Mouse (Mus musculus): Measurements from ENCODE around the gene Rbks. TPM values are rescaled to one million over a fixed set of nuclear protein-coding genes. Genes with fewer than 3 reads are reported as not detected.
A peak's percentile ranks its signal among the peaks of the same experiment; 100 is the strongest.

The Rbks gene
- total RNA-seq, 1 experiment from 2014 or later: 16.8 TPM

- ATAC-seq (replicated peaks; ENCODE audit: low read depth, poor library complexity, severe bottlenecking): no peak
These were observed 67.4 kb downstream of the Rbks start for GRCm38 (mm10) chr5:31630064-31630463.

GRCm38 (mm10) chr5:31628555-31628954 lies 68.9 kb downstream of the Rbks start:
- ATAC-seq (replicated peaks; ENCODE audit: low read depth, poor library complexity, severe bottlenecking): no peak

GRCm38 (mm10) chr5:31627562-31628526 lies 69.6 kb downstream of the Rbks start:
- ATAC-seq (replicated peaks; ENCODE audit: low read depth, poor library complexity, severe bottlenecking): no peak

GRCm38 (mm10) chr5:31627117-31627516 lies 70.3 kb downstream of the Rbks start:
- ATAC-seq (replicated peaks; ENCODE audit: low read depth, poor library complexity, severe bottlenecking): no peak

GRCm38 (mm10) chr5:31620326-31620725 lies 77.1 kb downstream of the Rbks start:
- no peak for ATAC-seq (replicated peaks; ENCODE audit: low read depth, poor library complexity, severe bottlenecking)

DNA sequence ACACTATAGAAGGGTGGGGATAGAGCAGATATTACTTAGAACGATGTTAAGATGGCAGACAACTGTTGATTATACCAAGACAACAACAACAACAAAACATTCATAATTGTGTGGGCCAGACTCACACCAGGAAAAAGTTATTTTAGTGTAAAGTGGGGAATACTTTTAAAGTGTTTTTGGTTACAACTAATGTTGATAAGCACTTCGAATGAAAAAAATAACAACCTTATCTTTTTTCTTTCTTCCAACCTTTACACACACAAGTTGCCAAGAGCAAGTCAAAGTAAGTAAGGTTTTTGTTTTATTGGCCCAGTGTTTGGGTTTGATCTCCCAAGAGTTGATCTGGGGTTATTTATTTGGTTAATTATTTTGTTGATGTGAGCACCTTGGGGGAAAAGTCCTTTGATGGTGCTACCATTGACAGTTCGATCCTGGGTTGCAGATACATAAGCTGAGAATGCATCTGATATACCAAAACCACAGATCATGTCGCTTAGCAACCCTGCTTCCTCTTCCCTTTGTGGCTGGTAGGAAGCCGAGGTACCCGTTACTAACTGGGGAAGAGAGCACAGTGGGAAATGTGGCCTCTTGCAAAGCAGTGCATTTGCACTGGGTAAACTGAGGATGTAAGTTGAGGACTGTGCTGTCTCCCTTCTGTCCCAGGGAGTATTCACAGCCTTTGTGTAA lies 82.9 kb downstream of the Rbks start:
- ATAC-seq (replicated peaks; ENCODE audit: low read depth, poor library complexity, severe bottlenecking): peak; percentile 62

- peak; percentile 70 for ATAC-seq (replicated peaks; ENCODE audit: low read depth, poor library complexity, severe bottlenecking)
These were observed 83.6 kb downstream of the Rbks start for GRCm38 (mm10) chr5:31613852-31614286.

DNA sequence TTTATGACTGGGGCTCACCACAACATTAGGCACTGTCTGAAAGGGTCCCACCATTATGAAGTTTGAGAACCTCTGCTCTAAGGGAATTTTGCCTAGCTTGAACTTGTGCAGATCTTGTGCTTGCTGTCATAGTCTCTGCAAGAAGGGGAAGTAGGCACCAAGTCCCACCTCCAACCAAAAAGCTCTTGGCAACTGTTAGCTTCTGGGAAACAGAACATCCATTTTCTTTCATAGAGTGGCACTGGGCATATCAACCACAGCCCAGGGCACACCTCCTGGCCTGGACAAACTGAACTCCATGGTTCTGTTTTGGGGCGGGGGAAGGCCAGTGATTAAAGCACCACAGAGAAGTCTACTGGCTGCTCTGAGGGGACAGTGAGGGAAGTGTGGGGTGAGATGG lies 86.2 kb downstream of the Rbks start:
- ATAC-seq (replicated peaks; ENCODE audit: low read depth, poor library complexity, severe bottlenecking): no peak

GRCm38 (mm10) chr5:31610376-31611086 lies 86.9 kb downstream of the Rbks start:
- ATAC-seq (replicated peaks; ENCODE audit: low read depth, poor library complexity, severe bottlenecking): no peak

DNA sequence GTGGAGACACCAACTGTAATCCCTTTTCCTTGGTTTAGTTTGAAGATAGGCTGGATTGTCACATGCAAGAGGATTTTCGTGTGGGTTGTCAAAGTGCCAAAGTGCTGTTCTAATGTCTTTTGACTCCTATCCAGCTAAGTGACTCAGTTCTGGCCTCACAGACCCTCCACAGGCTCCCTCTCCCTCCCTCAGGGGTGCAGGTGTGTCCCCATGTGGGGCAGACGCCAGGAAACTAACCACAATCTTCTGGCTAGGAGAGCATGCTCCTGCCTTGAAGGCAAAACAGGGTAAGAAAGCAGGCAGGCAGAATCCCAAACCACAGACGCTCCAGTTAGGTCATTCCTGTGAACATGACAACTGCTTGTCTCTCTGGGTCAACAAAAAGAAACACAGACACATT lies 91.3 kb downstream of the Rbks start:
- no peak for ATAC-seq (replicated peaks; ENCODE audit: low read depth, poor library complexity, severe bottlenecking)

DNA sequence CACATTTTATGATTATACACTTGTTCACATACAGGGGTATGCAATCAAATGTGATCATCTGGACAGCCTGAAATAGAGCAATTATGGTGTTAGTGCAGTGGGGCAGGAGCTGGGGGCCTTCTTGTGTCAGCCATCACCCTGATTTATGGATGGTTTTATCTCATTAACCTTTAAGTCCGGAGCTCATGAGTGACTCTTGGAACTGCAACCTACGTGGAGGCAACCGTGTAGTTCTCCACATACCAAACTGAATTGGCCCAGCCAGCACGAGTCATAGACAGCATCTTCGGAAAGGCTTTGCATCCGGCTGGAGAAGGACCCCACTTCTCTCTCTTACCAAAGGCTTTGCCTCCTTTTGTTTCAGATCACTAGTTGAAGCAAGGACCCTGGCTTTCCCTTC lies 93.7 kb downstream of the Rbks start:
- no peak for ATAC-seq (replicated peaks; ENCODE audit: low read depth, poor library complexity, severe bottlenecking)

DNA sequence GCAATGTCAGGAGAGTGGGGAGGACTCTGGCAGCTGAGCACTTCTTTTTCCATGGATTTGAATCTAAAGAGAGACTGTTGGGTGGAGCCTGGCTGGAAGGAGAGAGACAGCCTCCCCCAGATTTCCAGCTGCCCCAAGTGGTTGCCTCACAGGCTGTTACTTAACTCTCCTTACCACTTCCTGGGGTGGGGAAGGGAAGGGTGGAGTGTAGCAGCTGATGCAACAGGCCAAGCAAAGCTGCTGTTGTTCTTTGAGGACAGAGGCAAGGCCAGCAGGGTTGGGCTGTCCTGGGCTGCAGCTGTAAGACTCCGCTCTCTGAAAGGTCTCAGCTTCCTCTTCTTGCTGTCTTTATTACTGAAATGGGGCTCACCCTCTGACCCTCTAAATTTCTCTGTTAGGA lies 95.0 kb downstream of the Rbks start:
- ATAC-seq (replicated peaks; ENCODE audit: low read depth, poor library complexity, severe bottlenecking): peak; percentile 95

GRCm38 (mm10) chr5:31601162-31601722 lies 96.2 kb downstream of the Rbks start:
- ATAC-seq (replicated peaks; ENCODE audit: low read depth, poor library complexity, severe bottlenecking): no peak

- no peak for ATAC-seq (replicated peaks; ENCODE audit: low read depth, poor library complexity, severe bottlenecking)
These were observed 98.3 kb downstream of the Rbks start for GRCm38 (mm10) chr5:31599161-31599560.

GRCm38 (mm10) chr5:31598579-31598978 lies 98.8 kb downstream of the Rbks start:
- ATAC-seq (replicated peaks; ENCODE audit: low read depth, poor library complexity, severe bottlenecking): no peak

GRCm38 (mm10) chr5:31598121-31598520 lies 99.3 kb downstream of the Rbks start:
- no peak for ATAC-seq (replicated peaks; ENCODE audit: low read depth, poor library complexity, severe bottlenecking)

- no peak for ATAC-seq (replicated peaks; ENCODE audit: low read depth, poor library complexity, severe bottlenecking)
These were observed 99.9 kb downstream of the Rbks start for GRCm38 (mm10) chr5:31597430-31597944.

DNA sequence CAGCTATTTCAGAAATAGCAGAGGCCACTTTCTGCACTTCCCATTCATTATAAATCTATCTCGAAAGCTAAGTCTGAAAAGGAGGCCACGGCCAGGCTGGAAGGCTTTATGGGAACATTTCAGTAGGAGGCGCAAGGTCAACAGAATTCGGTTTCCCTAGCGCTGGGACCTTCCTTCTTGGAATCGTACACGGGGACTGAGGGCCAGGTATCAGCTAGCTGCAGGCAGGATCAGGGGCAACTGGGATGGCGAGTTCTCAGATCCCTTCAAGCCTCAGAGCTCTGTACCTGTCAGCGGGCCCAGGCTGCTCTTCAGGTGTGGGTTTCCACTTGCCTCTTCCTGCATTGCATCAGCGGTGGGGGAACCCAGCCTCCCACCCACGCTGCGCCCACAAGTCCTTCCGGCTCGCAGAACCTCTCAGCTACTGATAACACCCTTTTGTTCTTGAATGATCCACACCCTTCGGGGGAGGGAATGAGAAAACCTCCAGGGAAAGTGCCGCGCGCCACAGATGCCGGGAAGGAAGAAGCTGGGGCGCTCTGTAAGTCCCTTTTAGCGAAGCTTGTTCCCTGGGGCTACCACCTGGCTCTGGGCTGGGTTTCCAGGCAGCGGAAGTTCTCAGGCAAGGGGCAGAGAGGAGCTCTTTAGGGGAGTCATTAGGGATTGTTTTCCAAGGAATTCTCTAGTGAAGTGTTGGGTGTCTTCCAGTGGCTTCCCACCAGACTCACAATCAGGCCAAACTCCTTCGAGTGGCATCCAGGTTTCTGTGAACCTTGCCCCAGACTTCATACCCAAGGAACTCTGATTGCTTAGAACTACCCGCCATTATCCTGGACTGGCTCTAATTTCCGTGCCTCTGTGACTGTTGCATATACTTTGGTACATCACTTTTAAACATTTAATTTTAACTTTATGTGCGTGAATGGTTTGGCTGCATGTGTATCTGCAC lies 100.7 kb downstream of the Rbks start, which contains the start of gene Mrpl33:
Gene Mrpl33 (plus strand): TSS at position 455 of the 949 bp plus-strand sequence.
- ATAC-seq (replicated peaks; ENCODE audit: low read depth, poor library complexity, severe bottlenecking): peak; percentile 85

GRCm38 (mm10) chr5:31595868-31596267 lies 101.6 kb downstream of the Rbks start:
- no peak for ATAC-seq (replicated peaks; ENCODE audit: low read depth, poor library complexity, severe bottlenecking)

All from common myeloid progenitor, adult 5-6 weeks (primary cell).